Mouse (Mus musculus): ENCODE results near the gene Allc. TPM values are rescaled to one million over a fixed set of nuclear protein-coding genes. Genes with fewer than 3 reads are reported as not detected.

Allc gene
- not detected in 2 replicates for polyA plus RNA-seq (2014; fragmentation: Nextera tagmentation; extraction: Ambion mirVana)

- no peak within 1 kb of the TSS for H3K27ac ChIP-seq (ENCODE audit: low read length)
- WGBS, result 79% methylated on average over 8 of the region's 8 CpGs
- H3K4me3 ChIP-seq (ENCODE audit: low read depth, low read length), result no peak within 1 kb of the TSS
- no peaks in the 10 kb centered on the region for H3K4me1 ChIP-seq (ENCODE audit: control insufficient read depth, insufficient read depth, low read length)
- H3K27me3 ChIP-seq (ENCODE audit: control insufficient read depth, insufficient read depth, low read length), result no peaks in the 10 kb centered on the region
- H3K9me3 ChIP-seq (ENCODE audit: control insufficient read depth, low read depth, low read length), result no peaks in the 10 kb centered on the region
- no peak for ATAC-seq (ENCODE audit: insufficient number of reproducible peaks, insufficient read depth, low FRiP score, low read depth)
- no peak within 1 kb of the TSS for H3K9ac ChIP-seq (replicated peaks; ENCODE audit: low read depth, low read length)
- H3K4me2 ChIP-seq (replicated peaks; ENCODE audit: low read depth, low read length), result no peak within 1 kb of the TSS
- no peaks in the 10 kb centered on the region for H3K36me3 ChIP-seq (ENCODE audit: control insufficient read depth, insufficient read depth, low read length)
These were observed at the start of gene Allc for GRCm38 (mm10) chr12:28582423-28582822. Gene Allc, minus strand, starts transcription at chr12:28582523.

GRCm38 (mm10) chr12:28628436-28628835, 46.1 kb upstream of the Allc start:
- no peak overlapping the region for H3K9ac ChIP-seq (replicated peaks; ENCODE audit: low read depth, low read length)
- WGBS, result 95% methylated on average over 2 of the region's 2 CpGs
- ATAC-seq (ENCODE audit: insufficient number of reproducible peaks, insufficient read depth, low FRiP score, low read depth), result no peak
- peaks cover 50% of the 10 kb centered on the region for H3K36me3 ChIP-seq (ENCODE audit: control insufficient read depth, insufficient read depth, low read length)
- H3K4me2 ChIP-seq (replicated peaks; ENCODE audit: low read depth, low read length), result no peak overlapping the region
- no peaks in the 10 kb centered on the region for H3K27me3 ChIP-seq (ENCODE audit: control insufficient read depth, insufficient read depth, low read length)
- H3K9me3 ChIP-seq (ENCODE audit: control insufficient read depth, low read depth, low read length), result no peaks in the 10 kb centered on the region
- no peaks in the 10 kb centered on the region for H3K4me1 ChIP-seq (ENCODE audit: control insufficient read depth, insufficient read depth, low read length)
- H3K4me3 ChIP-seq (ENCODE audit: low read depth, low read length), result no peak overlapping the region
- no peak overlapping the region for H3K27ac ChIP-seq (ENCODE audit: low read length)

GRCm38 (mm10) chr12:28627092-28627491, 44.8 kb upstream of the Allc start:
- Histone ChIP-seq H3K36me3 (ENCODE audit: control insufficient read depth, insufficient read depth, low read length) (peaks cover 36% of the 10 kb centered on the region), H3K4me2 (replicated peaks; ENCODE audit: low read depth, low read length) (no peak overlapping the region), H3K27me3 (ENCODE audit: control insufficient read depth, insufficient read depth, low read length) (no peaks in the 10 kb centered on the region), H3K4me1 (ENCODE audit: control insufficient read depth, insufficient read depth, low read length) (peaks cover 6% of the 10 kb centered on the region), H3K9me3 (ENCODE audit: control insufficient read depth, low read depth, low read length) (no peaks in the 10 kb centered on the region), H3K9ac (replicated peaks; ENCODE audit: low read depth, low read length) (no peak overlapping the region), H3K27ac (ENCODE audit: low read length) (no peak overlapping the region), H3K4me3 (ENCODE audit: low read depth, low read length) (no peak overlapping the region)
- 61% methylated on average over 4 of the region's 4 CpGs for WGBS
- no peak for ATAC-seq (ENCODE audit: insufficient number of reproducible peaks, insufficient read depth, low FRiP score, low read depth)

GRCm38 (mm10) chr12:28625407-28625806, 43.1 kb upstream of the Allc start:
- WGBS, result 70% methylated on average over 7 of the region's 7 CpGs
- H3K27ac ChIP-seq (ENCODE audit: low read length), result no peak overlapping the region
- H3K36me3 ChIP-seq (ENCODE audit: control insufficient read depth, insufficient read depth, low read length), result peaks cover 20% of the 10 kb centered on the region
- ATAC-seq (ENCODE audit: insufficient number of reproducible peaks, insufficient read depth, low FRiP score, low read depth), result no peak
- no peaks in the 10 kb centered on the region for H3K9me3 ChIP-seq (ENCODE audit: control insufficient read depth, low read depth, low read length)
- peaks cover 14% of the 10 kb centered on the region for H3K4me1 ChIP-seq (ENCODE audit: control insufficient read depth, insufficient read depth, low read length)
- no peak overlapping the region for H3K4me2 ChIP-seq (replicated peaks; ENCODE audit: low read depth, low read length)
- no peak overlapping the region for H3K4me3 ChIP-seq (ENCODE audit: low read depth, low read length)
- no peaks in the 10 kb centered on the region for H3K27me3 ChIP-seq (ENCODE audit: control insufficient read depth, insufficient read depth, low read length)
- H3K9ac ChIP-seq (replicated peaks; ENCODE audit: low read depth, low read length), result no peak overlapping the region

- Histone ChIP-seq H3K27me3 (ENCODE audit: control insufficient read depth, insufficient read depth, low read length) (no peaks in the 10 kb centered on the region), H3K27ac (ENCODE audit: low read length) (no peak overlapping the region), H3K4me1 (ENCODE audit: control insufficient read depth, insufficient read depth, low read length) (peaks cover 14% of the 10 kb centered on the region), H3K9ac (replicated peaks; ENCODE audit: low read depth, low read length) (no peak overlapping the region), H3K4me2 (replicated peaks; ENCODE audit: low read depth, low read length) (no peak overlapping the region), H3K36me3 (ENCODE audit: control insufficient read depth, insufficient read depth, low read length) (peaks cover 10% of the 10 kb centered on the region), H3K4me3 (ENCODE audit: low read depth, low read length) (no peak overlapping the region), H3K9me3 (ENCODE audit: control insufficient read depth, low read depth, low read length) (no peaks in the 10 kb centered on the region)
- 78% methylated on average over 2 of the region's 2 CpGs for WGBS
- ATAC-seq (ENCODE audit: insufficient number of reproducible peaks, insufficient read depth, low FRiP score, low read depth), result no peak
These were observed 41.9 kb upstream of the Allc start for GRCm38 (mm10) chr12:28624251-28624650.

- Histone ChIP-seq H3K9ac (replicated peaks; ENCODE audit: low read depth, low read length) (no peak within 1 kb of the TSS), H3K9me3 (ENCODE audit: control insufficient read depth, low read depth, low read length) (no peaks in the 10 kb centered on the region), H3K4me2 (replicated peaks; ENCODE audit: low read depth, low read length) (no peak within 1 kb of the TSS), H3K36me3 (ENCODE audit: control insufficient read depth, insufficient read depth, low read length) (no peaks in the 10 kb centered on the region), H3K4me3 (ENCODE audit: low read depth, low read length) (no peak within 1 kb of the TSS), H3K27ac (ENCODE audit: low read length) (peak within 1 kb of the TSS; percentile 1; the same call in 1 of the 2 replicates), H3K4me1 (ENCODE audit: control insufficient read depth, insufficient read depth, low read length) (peaks cover 14% of the 10 kb centered on the region), H3K27me3 (ENCODE audit: control insufficient read depth, insufficient read depth, low read length) (no peaks in the 10 kb centered on the region)
- ATAC-seq (ENCODE audit: insufficient number of reproducible peaks, insufficient read depth, low FRiP score, low read depth), result no peak
- 29% methylated on average over 5 of the region's 5 CpGs for whole genome bisulfite sequencing
These were observed 40.9 kb upstream of the Allc start, which contains the start of gene Colec11 for GRCm38 (mm10) chr12:28623195-28623594. Gene Colec11, minus strand, starts transcription at chr12:28623377.

- Histone ChIP-seq H3K27me3 (ENCODE audit: control insufficient read depth, insufficient read depth, low read length) (no peaks in the 10 kb centered on the region), H3K9ac (replicated peaks; ENCODE audit: low read depth, low read length) (no peak overlapping the region), H3K9me3 (ENCODE audit: control insufficient read depth, low read depth, low read length) (no peaks in the 10 kb centered on the region), H3K36me3 (ENCODE audit: control insufficient read depth, insufficient read depth, low read length) (no peaks in the 10 kb centered on the region), H3K27ac (ENCODE audit: low read length) (no peak overlapping the region), H3K4me3 (ENCODE audit: low read depth, low read length) (no peak overlapping the region), H3K4me2 (replicated peaks; ENCODE audit: low read depth, low read length) (no peak overlapping the region), H3K4me1 (ENCODE audit: control insufficient read depth, insufficient read depth, low read length) (peaks cover 14% of the 10 kb centered on the region)
- 50% methylated on average over 1 of the region's 1 CpGs for WGBS
- ATAC-seq (ENCODE audit: insufficient number of reproducible peaks, insufficient read depth, low FRiP score, low read depth), result no peak
These were observed 40.3 kb upstream of the Allc start for GRCm38 (mm10) chr12:28622641-28623040.

- Histone ChIP-seq H3K9me3 (ENCODE audit: control insufficient read depth, low read depth, low read length) (no peaks in the 10 kb centered on the region), H3K27ac (ENCODE audit: low read length) (no peak overlapping the region), H3K36me3 (ENCODE audit: control insufficient read depth, insufficient read depth, low read length) (no peaks in the 10 kb centered on the region), H3K27me3 (ENCODE audit: control insufficient read depth, insufficient read depth, low read length) (no peaks in the 10 kb centered on the region), H3K4me2 (replicated peaks; ENCODE audit: low read depth, low read length) (no peak overlapping the region), H3K9ac (replicated peaks; ENCODE audit: low read depth, low read length) (no peak overlapping the region), H3K4me3 (ENCODE audit: low read depth, low read length) (no peak overlapping the region), H3K4me1 (ENCODE audit: control insufficient read depth, insufficient read depth, low read length) (peaks cover 16% of the 10 kb centered on the region)
- WGBS, result 13% methylated on average over 5 of the region's 5 CpGs
- peak; percentile 20; the same call in 1 of the 2 replicates for ATAC-seq (ENCODE audit: insufficient number of reproducible peaks, insufficient read depth, low FRiP score, low read depth)
These were observed 39.8 kb upstream of the Allc start for GRCm38 (mm10) chr12:28622167-28622532.

GRCm38 (mm10) chr12:28621451-28622166, 39.3 kb upstream of the Allc start:
- H3K4me3 ChIP-seq (ENCODE audit: low read depth, low read length), result no peak overlapping the region
- H3K4me1 ChIP-seq (ENCODE audit: control insufficient read depth, insufficient read depth, low read length), result peaks cover 21% of the 10 kb centered on the region
- H3K4me2 ChIP-seq (replicated peaks; ENCODE audit: low read depth, low read length), result no peak overlapping the region
- no peak overlapping the region for H3K9ac ChIP-seq (replicated peaks; ENCODE audit: low read depth, low read length)
- H3K27me3 ChIP-seq (ENCODE audit: control insufficient read depth, insufficient read depth, low read length), result no peaks in the 10 kb centered on the region
- WGBS, result 11% methylated on average over 7 of the region's 7 CpGs
- ATAC-seq (ENCODE audit: insufficient number of reproducible peaks, insufficient read depth, low FRiP score, low read depth), result peak; percentile 15; the same call in 1 of the 2 replicates
- H3K9me3 ChIP-seq (ENCODE audit: control insufficient read depth, low read depth, low read length), result no peaks in the 10 kb centered on the region
- H3K27ac ChIP-seq (ENCODE audit: low read length), result no peak overlapping the region
- H3K36me3 ChIP-seq (ENCODE audit: control insufficient read depth, insufficient read depth, low read length), result no peaks in the 10 kb centered on the region
